Mouse (Mus musculus): ENCODE results near the gene Mrrf. TPM values are rescaled to one million over a fixed set of nuclear protein-coding genes. Genes with fewer than 3 reads are reported as not detected.

Gene Mrrf
- total and polyA plus RNA-seq, 3 experiments, result 1.8 to 57.9 (median 55.2) TPM

DNA sequence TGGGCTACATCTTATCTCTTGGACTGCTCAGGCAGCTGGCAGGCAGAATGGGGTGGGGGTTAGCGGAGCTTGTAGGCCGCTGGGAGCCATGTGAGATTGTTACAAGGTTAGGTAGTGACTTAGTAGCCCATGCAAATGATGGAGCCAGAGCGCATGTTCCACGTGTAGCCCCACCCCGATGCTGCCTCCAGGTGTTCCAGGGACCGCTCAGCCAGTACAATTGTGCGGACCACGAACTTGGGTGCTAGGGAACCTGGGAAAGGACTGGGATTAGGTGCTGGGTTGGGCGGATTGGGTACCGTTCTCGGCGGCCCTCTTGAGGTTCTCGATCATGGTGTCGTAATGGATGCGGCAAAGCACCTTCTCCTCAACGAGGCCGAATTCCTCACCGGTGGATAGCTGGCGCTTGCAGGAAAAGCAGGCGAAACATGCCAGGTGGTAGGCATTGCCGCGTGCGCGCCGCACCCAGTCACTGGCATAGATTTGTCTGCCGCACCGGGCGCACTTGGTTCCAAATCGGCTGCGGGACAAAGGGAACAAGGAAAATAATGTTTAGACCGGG lies 42.2 kb upstream of the Mrrf start:
- no peak for ATAC-seq (ENCODE audit: extremely low read depth, insufficient number of reproducible peaks, low FRiP score, poor library complexity, severe bottlenecking)
- Histone ChIP-seq H3K4me3 (ENCODE audit: low read depth, low read length) (no peak overlapping the region), H3K27me3 (ENCODE audit: insufficient read depth, low read length) (peaks cover 44% of the 10 kb centered on the region)

DNA sequence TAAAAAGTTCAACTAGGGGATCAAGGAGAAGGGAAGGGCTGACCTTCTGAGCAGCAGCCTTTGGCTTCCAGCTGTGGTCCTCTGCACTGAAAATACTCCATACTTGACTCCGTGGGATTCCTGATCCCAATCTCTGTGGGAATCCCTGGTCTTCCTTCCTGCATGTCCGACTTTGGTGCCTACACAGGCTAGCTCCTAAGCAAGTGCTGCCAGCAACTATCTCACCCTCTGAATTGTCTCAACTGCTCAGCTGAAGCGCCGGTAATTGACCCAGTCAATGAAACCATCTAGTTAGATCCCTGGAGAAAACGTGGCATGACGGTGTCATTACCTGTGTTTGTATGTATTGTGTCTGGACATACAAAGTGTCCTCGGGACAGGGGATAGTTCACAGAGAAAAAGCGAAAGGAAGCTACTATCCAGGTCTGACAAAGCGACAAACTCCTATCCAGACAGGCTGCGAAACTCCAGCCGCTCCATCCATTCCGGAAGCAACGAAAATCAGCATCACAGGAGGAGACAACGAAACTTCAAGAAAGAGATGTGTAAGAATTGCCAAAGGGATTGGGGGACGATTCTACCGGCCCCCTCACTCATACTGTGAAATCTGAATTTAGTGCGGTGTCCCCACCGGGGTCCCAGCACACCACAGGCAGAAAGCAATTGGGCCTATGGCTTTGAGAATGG lies 38.9 kb upstream of the Mrrf start:
- Histone ChIP-seq H3K4me1 (ENCODE audit: insufficient read depth, low read depth, low read length) (no peaks in the 10 kb centered on the region), H3K27me3 (ENCODE audit: insufficient read depth, low read length) (peaks cover 52% of the 10 kb centered on the region)
- no peak for DNase-seq (ENCODE audit: low spot score)

More for the DNA sequence above, 42.2 kb upstream of the Mrrf start:
- Histone ChIP-seq H3K4me1 (ENCODE audit: insufficient read depth, low read depth, low read length) (peaks cover 7% of the 10 kb centered on the region), H3K36me3 (replicated peaks) (no peaks in the 10 kb centered on the region), H3K9me3 (replicated peaks) (no peaks in the 10 kb centered on the region)
- TF ChIP-seq TAL1 (conservative IDR thresholded peaks at IDR 0.05; ENCODE audit: low read depth, low read length) (no peak), POLR2AphosphoS5 (IDR thresholded peaks at IDR 0.05; ENCODE audit: insufficient replicate concordance, low read depth, low read length) (no peak), GATA2 (IDR thresholded peaks at IDR 0.05; ENCODE audit: borderline replicate concordance, low read depth, low read length) (no peak), CTCF (IDR thresholded peaks at IDR 0.05; ENCODE audit: low read depth, low read length) (no peak), GATA1 (IDR thresholded peaks at IDR 0.05; ENCODE audit: borderline replicate concordance, low read length) (no peak)
- no peak for DNase-seq (ENCODE audit: low spot score)

DNA sequence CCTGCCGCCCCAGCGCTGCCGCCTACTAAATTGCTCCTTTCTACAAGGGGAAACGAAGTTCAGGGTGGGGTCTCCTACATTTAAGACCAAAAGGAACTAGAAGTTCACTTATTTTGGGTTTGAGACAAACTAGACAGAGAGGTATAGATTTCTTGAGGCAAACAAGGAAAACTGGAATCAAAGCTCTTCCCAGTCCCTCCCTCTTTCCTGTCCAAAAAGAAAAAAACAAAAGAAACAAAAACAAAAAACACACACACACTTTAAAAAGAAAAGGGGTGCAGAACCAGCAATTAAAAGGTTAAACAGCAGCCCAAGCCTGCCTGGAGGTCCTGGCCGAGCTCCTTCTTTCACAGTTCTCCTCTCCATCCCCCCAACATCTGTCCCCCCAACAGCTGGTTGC lies 38.2 kb upstream of the Mrrf start:
- ATAC-seq (ENCODE audit: extremely low read depth, insufficient number of reproducible peaks, low FRiP score, poor library complexity, severe bottlenecking) (no peak), DNase-seq (ENCODE audit: low spot score) (no peak)
- Histone ChIP-seq H3K4me3 (ENCODE audit: low read depth, low read length) (no peak overlapping the region), H3K27me3 (ENCODE audit: insufficient read depth, low read length) (peaks cover 57% of the 10 kb centered on the region), H3K9me3 (replicated peaks) (no peaks in the 10 kb centered on the region), H3K4me1 (ENCODE audit: insufficient read depth, low read depth, low read length) (no peaks in the 10 kb centered on the region), H3K36me3 (replicated peaks) (no peaks in the 10 kb centered on the region)
- no peak for TF ChIP-seq POLR2AphosphoS5 (IDR thresholded peaks at IDR 0.05; ENCODE audit: insufficient replicate concordance, low read depth, low read length)
- no peak for TF ChIP-seq GATA2 (IDR thresholded peaks at IDR 0.05; ENCODE audit: borderline replicate concordance, low read depth, low read length)
- no peak for TF ChIP-seq GATA1 (IDR thresholded peaks at IDR 0.05; ENCODE audit: borderline replicate concordance, low read length)
- TF ChIP-seq TAL1 (conservative IDR thresholded peaks at IDR 0.05; ENCODE audit: low read depth, low read length), result no peak
- TF ChIP-seq CTCF (IDR thresholded peaks at IDR 0.05; ENCODE audit: low read depth, low read length), result no peak

More for the DNA sequence above, 38.9 kb upstream of the Mrrf start:
- no peak overlapping the region for H3K4me3 ChIP-seq (ENCODE audit: low read depth, low read length)
- no peak for ATAC-seq (ENCODE audit: extremely low read depth, insufficient number of reproducible peaks, low FRiP score, poor library complexity, severe bottlenecking)
- H3K36me3 ChIP-seq (replicated peaks), result no peaks in the 10 kb centered on the region
- no peak for TF ChIP-seq GATA2 (IDR thresholded peaks at IDR 0.05; ENCODE audit: borderline replicate concordance, low read depth, low read length)
- TF ChIP-seq TAL1 (conservative IDR thresholded peaks at IDR 0.05; ENCODE audit: low read depth, low read length), result no peak
- TF ChIP-seq POLR2AphosphoS5 (IDR thresholded peaks at IDR 0.05; ENCODE audit: insufficient replicate concordance, low read depth, low read length), result no peak
- no peak for TF ChIP-seq GATA1 (IDR thresholded peaks at IDR 0.05; ENCODE audit: borderline replicate concordance, low read length)
- TF ChIP-seq CTCF (IDR thresholded peaks at IDR 0.05; ENCODE audit: low read depth, low read length), result no peak
- no peaks in the 10 kb centered on the region for H3K9me3 ChIP-seq (replicated peaks)

DNA sequence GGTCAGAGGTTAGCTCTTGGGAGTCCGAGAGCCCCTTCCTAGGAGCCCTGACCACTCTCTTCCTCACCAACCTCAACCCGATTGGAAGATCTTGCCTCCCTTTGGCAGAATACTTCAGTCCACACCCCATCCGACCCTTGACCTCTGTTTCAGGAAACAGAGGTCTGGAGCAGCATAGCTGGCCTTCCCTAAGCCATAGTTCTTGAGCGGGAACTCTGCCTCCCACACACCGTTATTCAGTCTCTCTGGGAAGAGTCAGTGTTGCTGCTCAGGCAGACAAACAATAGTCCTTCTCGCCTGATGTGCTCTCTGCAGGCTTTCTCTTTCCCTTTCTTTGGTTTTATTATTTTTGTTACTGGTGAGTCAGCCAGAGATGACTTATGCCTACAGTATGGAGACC lies 36.5 kb upstream of the Mrrf start:
- H3K9me3 ChIP-seq (replicated peaks), result no peaks in the 10 kb centered on the region
- no peaks in the 10 kb centered on the region for H3K4me1 ChIP-seq (ENCODE audit: insufficient read depth, low read depth, low read length)
- no peaks in the 10 kb centered on the region for H3K36me3 ChIP-seq (replicated peaks)
- DNase-seq (ENCODE audit: low spot score) (no peak), ATAC-seq (ENCODE audit: extremely low read depth, insufficient number of reproducible peaks, low FRiP score, poor library complexity, severe bottlenecking) (no peak)
- peaks cover 65% of the 10 kb centered on the region for H3K27me3 ChIP-seq (ENCODE audit: insufficient read depth, low read length)
- TF ChIP-seq GATA2 (IDR thresholded peaks at IDR 0.05; ENCODE audit: borderline replicate concordance, low read depth, low read length) (no peak), POLR2AphosphoS5 (IDR thresholded peaks at IDR 0.05; ENCODE audit: insufficient replicate concordance, low read depth, low read length) (no peak), GATA1 (IDR thresholded peaks at IDR 0.05; ENCODE audit: borderline replicate concordance, low read length) (no peak), TAL1 (conservative IDR thresholded peaks at IDR 0.05; ENCODE audit: low read depth, low read length) (no peak), CTCF (IDR thresholded peaks at IDR 0.05; ENCODE audit: low read depth, low read length) (no peak)
- no peak overlapping the region for H3K4me3 ChIP-seq (ENCODE audit: low read depth, low read length)

DNA sequence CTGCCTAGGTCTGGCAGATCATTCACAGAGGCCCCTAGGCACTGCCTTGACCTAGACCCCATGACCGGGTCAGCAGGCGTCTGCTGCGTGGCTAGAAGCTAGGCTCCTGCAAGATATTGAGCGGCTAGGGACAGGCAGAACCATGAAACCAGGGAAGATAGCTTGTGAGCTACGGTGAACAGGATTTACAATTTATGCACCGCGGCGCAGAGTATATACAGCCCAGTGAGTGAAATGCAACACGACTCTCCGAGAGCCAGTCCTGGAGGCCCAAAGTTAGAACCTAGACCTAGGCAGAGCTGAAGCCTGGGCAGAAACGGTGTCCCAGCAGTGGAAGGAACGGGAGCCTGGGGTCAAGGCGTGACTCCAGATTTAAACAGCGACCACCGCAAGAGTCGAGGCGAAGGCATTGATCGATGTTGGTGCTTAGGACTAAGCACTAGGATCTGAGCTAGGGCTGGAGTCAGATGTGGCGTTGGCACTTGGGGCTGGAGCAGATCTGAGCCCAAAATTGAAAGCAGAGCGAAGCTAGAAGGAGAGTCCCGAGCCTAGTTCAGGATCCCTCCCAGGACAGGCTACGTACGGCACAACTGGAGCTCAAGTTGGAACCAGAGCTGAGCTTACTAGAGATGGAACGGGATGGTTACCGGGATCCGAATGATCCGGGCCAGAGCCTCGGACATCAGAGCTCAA lies 34.2 kb upstream of the Mrrf start:
- H3K4me1 ChIP-seq (ENCODE audit: insufficient read depth, low read depth, low read length), result no peaks in the 10 kb centered on the region
- H3K4me3 ChIP-seq (ENCODE audit: low read depth, low read length), result no peak overlapping the region
- ATAC-seq (ENCODE audit: extremely low read depth, insufficient number of reproducible peaks, low FRiP score, poor library complexity, severe bottlenecking) (no peak), DNase-seq (ENCODE audit: low spot score) (no peak)
- TF ChIP-seq CTCF (IDR thresholded peaks at IDR 0.05; ENCODE audit: low read depth, low read length) (no peak), POLR2AphosphoS5 (IDR thresholded peaks at IDR 0.05; ENCODE audit: insufficient replicate concordance, low read depth, low read length) (no peak), GATA1 (IDR thresholded peaks at IDR 0.05; ENCODE audit: borderline replicate concordance, low read length) (no peak), GATA2 (IDR thresholded peaks at IDR 0.05; ENCODE audit: borderline replicate concordance, low read depth, low read length) (no peak), TAL1 (conservative IDR thresholded peaks at IDR 0.05; ENCODE audit: low read depth, low read length) (no peak)
- no peaks in the 10 kb centered on the region for H3K9me3 ChIP-seq (replicated peaks)
- H3K27me3 ChIP-seq (ENCODE audit: insufficient read depth, low read length), result peaks cover 69% of the 10 kb centered on the region
- no peaks in the 10 kb centered on the region for H3K36me3 ChIP-seq (replicated peaks)

DNA sequence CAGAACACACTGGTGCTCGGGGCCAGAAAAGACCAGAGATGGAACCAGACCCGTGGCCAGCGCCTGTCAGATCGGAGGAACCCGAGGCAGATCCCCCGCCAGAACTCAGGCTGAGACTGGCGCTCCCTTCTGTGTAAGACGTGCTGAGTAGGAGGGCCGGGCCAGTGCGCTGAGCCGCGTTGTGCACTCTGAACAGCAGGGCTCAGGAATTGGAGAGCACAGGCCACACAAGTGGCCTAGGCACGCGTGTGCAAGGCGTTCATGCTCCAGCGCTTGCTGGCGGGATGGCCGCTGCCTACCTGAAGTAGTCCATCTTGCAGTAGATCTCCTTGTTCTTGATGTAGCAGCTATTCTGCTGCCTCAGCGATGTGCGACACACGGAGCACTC lies 33.6 kb upstream of the Mrrf start:
- DNase-seq (ENCODE audit: low spot score) (no peak), ATAC-seq (ENCODE audit: extremely low read depth, insufficient number of reproducible peaks, low FRiP score, poor library complexity, severe bottlenecking) (no peak)
- no peak for TF ChIP-seq GATA2 (IDR thresholded peaks at IDR 0.05; ENCODE audit: borderline replicate concordance, low read depth, low read length)
- TF ChIP-seq GATA1 (IDR thresholded peaks at IDR 0.05; ENCODE audit: borderline replicate concordance, low read length), result no peak
- TF ChIP-seq CTCF (IDR thresholded peaks at IDR 0.05; ENCODE audit: low read depth, low read length), result no peak
- TF ChIP-seq TAL1 (conservative IDR thresholded peaks at IDR 0.05; ENCODE audit: low read depth, low read length), result no peak
- H3K9me3 ChIP-seq (replicated peaks), result no peaks in the 10 kb centered on the region
- peaks cover 66% of the 10 kb centered on the region for H3K27me3 ChIP-seq (ENCODE audit: insufficient read depth, low read length)
- H3K36me3 ChIP-seq (replicated peaks), result no peaks in the 10 kb centered on the region
- H3K4me1 ChIP-seq (ENCODE audit: insufficient read depth, low read depth, low read length), result no peaks in the 10 kb centered on the region
- H3K4me3 ChIP-seq (ENCODE audit: low read depth, low read length), result no peak overlapping the region

Measured in G1E (cell line).